10 mouse cellular contexts compared by ENCODE assay signal in genomic region chr2:102899238-102899637, GRCm38 (mm10). TPM values are rescaled to one million over a fixed set of nuclear protein-coding genes. Genes with fewer than 3 reads are reported as not detected.
DNase-seq lines count a peak whose midpoint lies in the region; ATAC-seq lines count a peak whose summit lies in the region.
"Had no signal": no experiment of that assay in that cellular context is flagged by ENCODE, and none has a peak within 500 bp of the region (broad histone marks: within the 10 kb centered on the region; RNA-seq: fewer than 3 reads in every experiment).

No protein-coding gene starts in this region.

- peaks cover 36% of the 10 kb centered on the region for H3K4me1 ChIP-seq in heart, embryonic 10.5 days
- H3K4me1 ChIP-seq in heart, embryonic 13.5 days: peaks cover 57% of the 10 kb centered on the region
- peaks cover 64% of the 10 kb centered on the region for H3K4me1 ChIP-seq in liver, embryonic 15.5 days (replicated peaks)

- no peak for ATAC-seq in heart, embryonic 13.5 days (ENCODE audit: extremely low read depth, insufficient number of reproducible peaks, low FRiP score, low TSS enrichment)
- ATAC-seq in liver, embryonic 15.5 days (ENCODE audit: insufficient read depth): no peak
- peak; percentile 43 for ATAC-seq in neutrophil, adult 5-6 weeks (ENCODE audit: extremely low read depth, insufficient number of reproducible peaks, low FRiP score, poor library complexity, severe bottlenecking)
- no peak for ATAC-seq in erythroid progenitor cell, adult 5-6 weeks (replicated peaks; ENCODE audit: low FRiP score, poor library complexity, severe bottlenecking)

- no peak for DNase-seq in heart, embryonic 10.5 days (ENCODE audit: low spot score)
- DNase-seq in heart, postnatal 25 days (ENCODE audit: low spot score): no peak
- DNase-seq in layer of hippocampus, adult 8-10 months (ENCODE audit: low spot score in 2 of 2): no peak
- DNase-seq in thymus, postnatal 25 days: no peak
- DNase-seq: left cerebral cortex, postnatal 4 days had no signal

- H3K27me3 ChIP-seq in heart, embryonic 10.5 days (ENCODE audit: insufficient read depth, poor library complexity, severe bottlenecking): no peaks in the 10 kb centered on the region
- no peaks in the 10 kb centered on the region; the same call in 1 of the 2 replicates for H3K27me3 ChIP-seq in heart, embryonic 13.5 days (replicated peaks)
- no peaks in the 10 kb centered on the region for H3K27me3 ChIP-seq in liver, embryonic 15.5 days

- 50% methylated on average over 3 of the region's 3 CpGs for WGBS in heart, embryonic 10.5 days
- 40% methylated on average over 3 of the region's 3 CpGs for WGBS in heart, embryonic 13.5 days
- WGBS in liver, embryonic 15.5 days (ENCODE audit: insufficient replicate concordance): 14% methylated on average over 3 of the region's 3 CpGs

- intact Hi-C loops in heart, postnatal 25 days (cut with DNase I): loop anchor here (10.0 kb wide), 1 partner anchor 154 kb away; no protein-coding TSS in a partner anchor

- peak overlapping the region; percentile 75 for H3K4me2 ChIP-seq in heart, embryonic 13.5 days
- peak overlapping the region; percentile 85 for H3K4me2 ChIP-seq in liver, embryonic 15.5 days
- H3K4me2 ChIP-seq: hindbrain, embryonic 14.5 days had no signal

- no peaks in the 10 kb centered on the region for H3K9me3 ChIP-seq in heart, embryonic 10.5 days
- no peaks in the 10 kb centered on the region for H3K9me3 ChIP-seq in heart, embryonic 13.5 days
- no peaks in the 10 kb centered on the region for H3K9me3 ChIP-seq in liver, embryonic 15.5 days (replicated peaks)

- H3K27ac ChIP-seq in heart, embryonic 10.5 days: no peak overlapping the region; the same call in 1 of the 2 replicates
- H3K27ac ChIP-seq in heart, embryonic 13.5 days (replicated peaks): no peak overlapping the region
- peak overlapping the region; percentile 73 for H3K27ac ChIP-seq in liver, embryonic 15.5 days (replicated peaks)
- H3K27ac ChIP-seq: hindbrain, embryonic 14.5 days had no signal

- peak overlapping the region; percentile 87 for H3K9ac ChIP-seq in heart, embryonic 13.5 days
- H3K9ac ChIP-seq in liver, embryonic 15.5 days: peak overlapping the region; percentile 61; the same call in 1 of the 2 replicates
- H3K9ac ChIP-seq: hindbrain, embryonic 14.5 days had no signal

- no peaks in the 10 kb centered on the region for H3K36me3 ChIP-seq in heart, embryonic 10.5 days
- no peaks in the 10 kb centered on the region for H3K36me3 ChIP-seq in heart, embryonic 13.5 days
- no peaks in the 10 kb centered on the region for H3K36me3 ChIP-seq in liver, embryonic 15.5 days (replicated peaks)

- H3K4me3 ChIP-seq in heart, embryonic 10.5 days: peak overlapping the region; percentile 72; the same call in 1 of the 2 replicates
- H3K4me3 ChIP-seq in heart, embryonic 13.5 days: peak overlapping the region; percentile 70
- peak overlapping the region; percentile 65 for H3K4me3 ChIP-seq in liver, embryonic 15.5 days (replicated peaks)

RNA-seq across cellular contexts. Expression of gene Cd44, which starts 2.2 kb away (rescaled TPM):
- polyA plus RNA-seq in heart, embryonic 10.5 days (2016; fragmentation: Nextera tagmentation; extraction: Ambion mirVana): 13.4 and 22.7 TPM in 2 replicates
- 10 to 100 TPM in 1 of 2 experiments, 1 to 10 TPM in 1; 9.9 to 11.6 TPM for total RNA-seq in heart, postnatal 25 days (2021)
- 19.7 and 23.2 TPM in 2 replicates for polyA plus RNA-seq in heart, embryonic 13.5 days (2015; fragmentation: Nextera tagmentation; extraction: Ambion mirVana)
- 15.5 and 15.8 TPM in 2 replicates for polyA plus RNA-seq in liver, embryonic 15.5 days (2015; fragmentation: Nextera tagmentation; extraction: Ambion mirVana)
- 533 and 558 TPM in 2 replicates for total RNA-seq in neutrophil, adult 5-6 weeks (2017)
- 10 to 100 TPM in 2 of 4 experiments, 1 to 10 TPM in 2; 5.6 to 20.0 (median 11.2) TPM for total RNA-seq in layer of hippocampus, adult 8-10 months (2022)
- total RNA-seq in erythroid progenitor cell, adult 5-6 weeks (2015; ENCODE audit: low replicate concordance): 51.5 and 61.6 TPM in 2 replicates
- 30.2 and 31.8 TPM in 2 replicates for total RNA-seq in erythroid progenitor cell, adult 5-6 weeks (2017; ENCODE audit: low replicate concordance)
